Mouse (Mus musculus): ENCODE measurements around the gene Otud3. TPM values are rescaled to one million over a fixed set of nuclear protein-coding genes. Genes with fewer than 3 reads are reported as not detected.

Gene Otud3
- polyA plus RNA-seq, 1 experiment from 2014 or later: 3.6 TPM

DNA sequence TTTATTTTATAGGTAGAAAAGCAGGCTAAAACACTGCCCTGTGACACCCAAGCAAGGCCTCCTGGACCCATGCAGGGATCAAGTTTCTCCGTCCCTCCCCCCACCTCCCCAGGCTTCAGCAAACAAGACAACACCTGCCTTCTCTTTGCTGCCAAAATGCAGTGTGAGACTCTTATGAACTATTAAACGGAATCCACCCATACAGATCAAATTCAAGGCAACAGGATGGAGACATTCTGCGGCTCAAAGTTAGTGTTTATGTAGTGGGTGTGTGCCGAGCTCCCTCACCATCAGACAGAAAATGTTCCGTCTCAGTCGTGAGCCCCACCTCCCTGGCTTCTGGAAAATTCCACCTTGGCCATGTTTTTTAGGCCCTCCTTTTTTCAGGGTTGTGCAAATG, 28.2 kb upstream of the Otud3 start:
- Histone ChIP-seq H3K9me3 (ENCODE audit: control insufficient read depth) (no peaks in the 10 kb centered on the region), H3K4me3 (ENCODE audit: low read depth, low read length) (no peak overlapping the region), H3K4me2 (replicated peaks; ENCODE audit: low read depth) (no peak overlapping the region), H3K27ac (ENCODE audit: low read depth, low read length) (peak overlapping the region; percentile 57), H3K27me3 (replicated peaks; ENCODE audit: control insufficient read depth, insufficient read depth, low read length) (no peaks in the 10 kb centered on the region), H3K9ac (ENCODE audit: low read depth, low read length) (no peak overlapping the region), H3K36me3 (ENCODE audit: control insufficient read depth, insufficient read depth) (no peaks in the 10 kb centered on the region), H3K4me1 (replicated peaks; ENCODE audit: control insufficient read depth, insufficient read depth, low read length) (peaks cover 4% of the 10 kb centered on the region; the same call in 1 of the 2 replicates)
- 30% methylated on average over 6 of the region's 6 CpGs for WGBS
- TF ChIP-seq CTCF (IDR thresholded peaks at IDR 0.05; ENCODE audit: low read depth): no peak
- no peak for ATAC-seq

GRCm38 (mm10) chr4:138941401-138941800, 27.7 kb upstream of the Otud3 start:
- no peak for ATAC-seq
- H3K4me1 ChIP-seq (replicated peaks; ENCODE audit: control insufficient read depth, insufficient read depth, low read length): peaks cover 4% of the 10 kb centered on the region; the same call in 1 of the 2 replicates
- H3K27ac ChIP-seq (ENCODE audit: low read depth, low read length): peak overlapping the region; percentile 57; the same call in 1 of the 2 replicates
- no peak overlapping the region for H3K4me3 ChIP-seq (ENCODE audit: low read depth, low read length)
- no peak overlapping the region for H3K9ac ChIP-seq (ENCODE audit: low read depth, low read length)
- H3K9me3 ChIP-seq (ENCODE audit: control insufficient read depth): no peaks in the 10 kb centered on the region
- 34% methylated on average over 7 of the region's 7 CpGs for WGBS
- no peaks in the 10 kb centered on the region for H3K36me3 ChIP-seq (ENCODE audit: control insufficient read depth, insufficient read depth)
- H3K27me3 ChIP-seq (replicated peaks; ENCODE audit: control insufficient read depth, insufficient read depth, low read length): no peaks in the 10 kb centered on the region
- no peak for TF ChIP-seq CTCF (IDR thresholded peaks at IDR 0.05; ENCODE audit: low read depth)
- no peak overlapping the region for H3K4me2 ChIP-seq (replicated peaks; ENCODE audit: low read depth)

DNA sequence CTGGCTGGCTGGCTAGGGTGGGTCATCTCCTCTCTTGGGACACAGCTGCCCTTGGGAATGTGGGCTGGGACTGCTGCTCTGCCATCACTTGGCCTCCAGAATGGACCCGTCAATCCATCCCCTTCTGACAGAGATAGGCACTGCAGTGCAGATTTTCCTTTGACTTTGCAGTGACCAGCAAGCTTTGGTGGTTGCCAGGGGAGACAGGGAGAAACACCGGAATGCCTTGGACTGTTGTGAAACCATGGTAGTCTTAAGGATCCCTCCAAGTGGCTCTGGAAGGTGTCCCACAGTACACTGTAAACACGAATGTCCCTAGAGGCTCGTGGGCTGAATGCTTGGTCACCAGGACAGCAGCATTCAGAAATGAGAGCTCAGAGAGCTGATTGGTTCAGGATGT, 25.7 kb upstream of the Otud3 start:
- Histone ChIP-seq H3K27ac (ENCODE audit: low read depth, low read length) (no peak overlapping the region), H3K4me1 (replicated peaks; ENCODE audit: control insufficient read depth, insufficient read depth, low read length) (peaks cover 4% of the 10 kb centered on the region; the same call in 1 of the 2 replicates), H3K4me3 (ENCODE audit: low read depth, low read length) (no peak overlapping the region), H3K36me3 (ENCODE audit: control insufficient read depth, insufficient read depth) (no peaks in the 10 kb centered on the region), H3K4me2 (replicated peaks; ENCODE audit: low read depth) (no peak overlapping the region), H3K9ac (ENCODE audit: low read depth, low read length) (no peak overlapping the region), H3K27me3 (replicated peaks; ENCODE audit: control insufficient read depth, insufficient read depth, low read length) (no peaks in the 10 kb centered on the region), H3K9me3 (ENCODE audit: control insufficient read depth) (no peaks in the 10 kb centered on the region)
- ATAC-seq: peak; percentile 57
- 25% methylated on average over 4 of the region's 4 CpGs for WGBS
- peak; percentile 37 for TF ChIP-seq CTCF (IDR thresholded peaks at IDR 0.05; ENCODE audit: low read depth)

DNA sequence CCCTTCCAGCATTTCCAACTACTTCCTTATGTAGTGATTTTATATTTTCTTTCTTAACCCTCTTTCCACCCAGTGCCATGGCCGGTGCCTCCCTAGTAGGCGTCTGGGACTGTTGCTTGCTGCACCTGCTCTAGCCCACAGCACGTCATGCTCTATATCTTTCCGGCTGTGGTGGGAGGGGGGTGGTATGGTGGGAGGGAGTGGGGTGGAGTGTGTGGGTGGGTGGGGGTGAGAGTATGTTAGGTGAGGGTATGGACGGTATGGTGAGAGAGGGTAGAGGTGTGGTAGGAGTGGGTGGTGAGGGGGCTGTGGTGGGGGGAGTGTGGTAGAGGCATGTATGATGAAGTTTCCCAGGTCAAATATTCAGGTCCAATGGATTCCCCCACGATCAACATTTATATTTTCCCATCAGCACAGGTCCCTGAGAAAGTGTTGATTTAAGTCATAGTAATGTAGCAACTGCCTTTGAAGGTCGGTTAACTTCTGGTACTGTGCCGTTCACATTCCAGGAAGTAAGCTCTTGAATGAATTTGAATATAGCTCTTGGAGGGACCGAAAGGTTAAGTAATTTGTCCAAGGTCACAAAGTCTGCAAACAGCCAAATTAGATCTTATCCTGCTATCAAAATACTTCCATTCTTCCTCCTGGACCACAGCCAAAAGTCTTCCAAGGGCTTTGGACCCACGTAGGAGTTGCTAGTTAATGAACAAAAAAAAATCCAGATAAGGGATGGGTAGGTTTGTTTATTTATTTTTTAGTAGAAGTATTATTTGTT, 24.9 kb upstream of the Otud3 start:
- 0 out of 2 replicates have a peak overlapping the region, but pooled peaks have one; percentile 13 for H3K4me2 ChIP-seq (replicated peaks; ENCODE audit: low read depth)
- H3K9ac ChIP-seq (ENCODE audit: low read depth, low read length): no peak overlapping the region
- no peaks in the 10 kb centered on the region for H3K9me3 ChIP-seq (ENCODE audit: control insufficient read depth)
- H3K4me3 ChIP-seq (ENCODE audit: low read depth, low read length): no peak overlapping the region
- no peak for TF ChIP-seq CTCF (IDR thresholded peaks at IDR 0.05; ENCODE audit: low read depth)
- ATAC-seq: peak; percentile 34
- no peaks in the 10 kb centered on the region for H3K36me3 ChIP-seq (ENCODE audit: control insufficient read depth, insufficient read depth)
- H3K27ac ChIP-seq (ENCODE audit: low read depth, low read length): peak overlapping the region; percentile 54; the same call in 1 of the 2 replicates
- peaks cover 4% of the 10 kb centered on the region; the same call in 1 of the 2 replicates for H3K4me1 ChIP-seq (replicated peaks; ENCODE audit: control insufficient read depth, insufficient read depth, low read length)
- WGBS: 18% methylated on average over 10 of the region's 10 CpGs
- no peaks in the 10 kb centered on the region for H3K27me3 ChIP-seq (replicated peaks; ENCODE audit: control insufficient read depth, insufficient read depth, low read length)

DNA sequence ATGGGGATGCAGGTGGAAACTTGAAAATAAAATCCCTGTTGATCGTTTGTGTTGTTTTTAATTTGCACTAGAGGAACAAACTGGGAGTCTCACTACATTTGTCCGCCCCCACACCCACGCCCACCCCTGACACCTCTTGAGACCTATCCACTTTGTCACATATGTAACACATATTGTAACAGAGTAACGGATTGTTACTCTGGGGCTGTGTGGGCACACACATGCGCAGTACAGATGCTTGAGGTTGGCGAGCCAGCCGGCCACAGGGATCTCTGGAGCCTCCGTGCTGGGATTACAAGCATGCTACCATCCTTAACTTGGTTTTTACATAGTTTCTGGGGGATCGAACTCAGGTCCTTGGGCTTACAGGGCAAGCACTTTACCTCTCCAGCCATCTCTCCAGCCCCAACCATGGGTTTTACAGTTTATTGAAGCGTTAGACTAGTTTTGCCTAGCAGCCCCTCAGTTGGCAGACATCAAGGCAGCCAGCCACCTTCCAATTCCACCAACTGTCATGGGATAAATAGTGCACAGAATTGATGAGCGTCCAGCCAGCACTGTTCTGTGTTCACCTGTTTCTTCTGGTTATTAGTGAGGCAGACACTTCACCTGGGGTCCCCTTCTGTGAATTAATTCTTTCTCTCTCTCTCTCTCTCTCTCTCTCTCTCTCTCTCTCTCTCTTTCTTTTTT, 20.9 kb upstream of the Otud3 start:
- Histone ChIP-seq H3K27ac (ENCODE audit: low read depth, low read length) (no peak overlapping the region), H3K4me2 (replicated peaks; ENCODE audit: low read depth) (no peak overlapping the region), H3K4me1 (replicated peaks; ENCODE audit: control insufficient read depth, insufficient read depth, low read length) (peaks cover 4% of the 10 kb centered on the region; the same call in 1 of the 2 replicates), H3K9me3 (ENCODE audit: control insufficient read depth) (no peaks in the 10 kb centered on the region), H3K36me3 (ENCODE audit: control insufficient read depth, insufficient read depth) (no peaks in the 10 kb centered on the region), H3K9ac (ENCODE audit: low read depth, low read length) (no peak overlapping the region), H3K4me3 (ENCODE audit: low read depth, low read length) (no peak overlapping the region), H3K27me3 (replicated peaks; ENCODE audit: control insufficient read depth, insufficient read depth, low read length) (0 out of 2 replicates have a peak, but pooled peaks cover 4% of the 10 kb centered on the region)
- WGBS: 88% methylated on average over 11 of the region's 11 CpGs
- TF ChIP-seq CTCF (IDR thresholded peaks at IDR 0.05; ENCODE audit: low read depth): no peak
- ATAC-seq: no peak

- WGBS: 35% methylated on average over 3 of the region's 3 CpGs
- ATAC-seq: peak; percentile 47; the same call in 1 of the 2 replicates
- no peak for TF ChIP-seq CTCF (IDR thresholded peaks at IDR 0.05; ENCODE audit: low read depth)
- no peaks in the 10 kb centered on the region for H3K9me3 ChIP-seq (ENCODE audit: control insufficient read depth)
- no peaks in the 10 kb centered on the region for H3K36me3 ChIP-seq (ENCODE audit: control insufficient read depth, insufficient read depth)
- H3K4me3 ChIP-seq (ENCODE audit: low read depth, low read length): no peak overlapping the region
- H3K9ac ChIP-seq (ENCODE audit: low read depth, low read length): no peak overlapping the region
- no peak overlapping the region for H3K27ac ChIP-seq (ENCODE audit: low read depth, low read length)
- peaks cover 4% of the 10 kb centered on the region; the same call in 1 of the 2 replicates for H3K4me1 ChIP-seq (replicated peaks; ENCODE audit: control insufficient read depth, insufficient read depth, low read length)
- H3K4me2 ChIP-seq (replicated peaks; ENCODE audit: low read depth): no peak overlapping the region
- H3K27me3 ChIP-seq (replicated peaks; ENCODE audit: control insufficient read depth, insufficient read depth, low read length): 0 out of 2 replicates have a peak, but pooled peaks cover 4% of the 10 kb centered on the region
These were observed 20.1 kb upstream of the Otud3 start for GRCm38 (mm10) chr4:138933862-138934261.

Data from intestine, postnatal 0 days (tissue).